Mouse (Mus musculus) megakaryocyte, embryonic 14.5 days (primary cell): ENCODE results near the gene Rsg1.

Experiments
- FLI1 ChIP-seq: IDR thresholded peaks from 2 replicates; pipeline ENCODE4 v1.6.1; 2012; ENCODE audit warnings: low read length, inconsistent platforms, mixed read lengths
- GATA1 ChIP-seq: IDR thresholded peaks from 3 replicates; pipeline ENCODE4 v1.6.1; 2012; ENCODE audit warnings: mixed read lengths, low read length, inconsistent platforms, borderline replicate concordance

DNA sequence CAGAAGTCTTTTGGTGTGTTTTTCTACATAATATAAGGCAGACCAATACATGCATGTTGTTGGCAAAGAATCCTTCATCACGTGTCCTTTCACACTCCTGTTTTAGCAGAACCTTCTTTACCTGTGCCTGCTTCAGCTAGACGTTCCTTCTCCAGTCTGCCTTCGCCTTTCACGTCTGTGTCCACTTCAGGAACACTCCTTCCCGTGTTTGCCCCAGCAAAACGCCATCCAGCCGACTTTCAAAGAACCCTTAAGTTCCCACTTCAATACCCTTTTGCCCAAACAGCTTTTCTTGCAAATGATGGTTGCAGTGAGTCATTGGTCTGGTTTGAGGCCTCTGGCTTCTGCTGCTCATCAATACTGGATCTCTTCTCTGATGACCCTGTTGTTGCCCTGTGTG, 22.5 kb upstream of the Rsg1 start:
- TF ChIP-seq GATA1 (no peak), FLI1 (no peak)
